In genomic region chr9:74867641-74868205, GRCm38 (mm10) we compare ENCODE assay signal across 10 mouse cellular contexts. TPM values are rescaled to one million over a fixed set of nuclear protein-coding genes. Genes with fewer than 3 reads are reported as not detected.
A peak's percentile ranks its signal among the peaks of the same experiment; 100 is the strongest.
DNase-seq lines count a peak whose midpoint lies in the region; ATAC-seq and TF ChIP-seq lines count a peak whose summit lies in the region.
"Had no signal": no experiment of that assay in that cellular context is flagged by ENCODE, and none has a peak within 500 bp of the region (broad histone marks: within the 10 kb centered on the region; RNA-seq: fewer than 3 reads in every experiment).

No protein-coding gene starts in this region.

- peak overlapping the region; percentile 41 for H3K4me2 ChIP-seq in hindbrain, embryonic 16.5 days (ENCODE audit: low read length)
- H3K4me2 ChIP-seq in liver, embryonic 13.5 days = 0 out of 2 replicates have a peak overlapping the region, but pooled peaks have one; percentile 37
- peak overlapping the region; percentile 90 for H3K4me2 ChIP-seq in neural tube, embryonic 13.5 days
- H3K4me2 ChIP-seq: heart, embryonic 15.5 days had no signal

- peak overlapping the region; percentile 20; the same call in 1 of the 2 replicates for H3K4me3 ChIP-seq in E14TG2a.4 (replicated peaks; ENCODE audit: low read length)
- peak overlapping the region; percentile 12 for H3K4me3 ChIP-seq in hindbrain, embryonic 16.5 days (ENCODE audit: low read length)
- no peak overlapping the region for H3K4me3 ChIP-seq in liver, embryonic 13.5 days (replicated peaks)
- peak overlapping the region; percentile 52 for H3K4me3 ChIP-seq in neural tube, embryonic 13.5 days
- H3K4me3 ChIP-seq: heart, embryonic 15.5 days had no signal

- no peak overlapping the region for H3K9ac ChIP-seq in hindbrain, embryonic 16.5 days (ENCODE audit: low read depth, low read length)
- H3K9ac ChIP-seq in liver, embryonic 13.5 days = no peak overlapping the region
- peak overlapping the region; percentile 60 for H3K9ac ChIP-seq in neural tube, embryonic 13.5 days
- H3K9ac ChIP-seq: heart, embryonic 15.5 days had no signal

- H3K9me3 ChIP-seq in E14TG2a.4 (ENCODE audit: low read length) = no peaks in the 10 kb centered on the region
- no peaks in the 10 kb centered on the region for H3K9me3 ChIP-seq in hindbrain, embryonic 16.5 days (ENCODE audit: control insufficient read depth, low read length)
- H3K9me3 ChIP-seq in liver, embryonic 13.5 days (replicated peaks) = no peaks in the 10 kb centered on the region
- no peaks in the 10 kb centered on the region for H3K9me3 ChIP-seq in neural tube, embryonic 13.5 days
- H3K9me3 ChIP-seq: heart, embryonic 15.5 days had no signal

- ATAC-seq in hindbrain, embryonic 16.5 days = no peak; the same call in 1 of the 2 replicates
- ATAC-seq in liver, embryonic 13.5 days (ENCODE audit: low read depth) = no peak
- no peak for ATAC-seq in neural tube, embryonic 13.5 days (ENCODE audit: low read depth)

- TF ChIP-seq CTCF in E14TG2a.4 (conservative IDR thresholded peaks at IDR 0.05; ENCODE audit: low read length) = peak; percentile 24; the same call in 1 of the 2 replicates

- peaks cover 50% of the 10 kb centered on the region for H3K4me1 ChIP-seq in E14TG2a.4 (replicated peaks; ENCODE audit: low read depth, low read length)
- H3K4me1 ChIP-seq in hindbrain, embryonic 16.5 days (ENCODE audit: control insufficient read depth, insufficient read depth, low read depth, low read length) = peaks cover 18% of the 10 kb centered on the region
- 0 out of 2 replicates have a peak, but pooled peaks cover 2% of the 10 kb centered on the region for H3K4me1 ChIP-seq in liver, embryonic 13.5 days (replicated peaks)
- peaks cover 40% of the 10 kb centered on the region for H3K4me1 ChIP-seq in neural tube, embryonic 13.5 days (replicated peaks)

- H3K27ac ChIP-seq in hindbrain, embryonic 16.5 days (ENCODE audit: low read depth, low read length) = no peak overlapping the region
- no peak overlapping the region for H3K27ac ChIP-seq in liver, embryonic 13.5 days
- H3K27ac ChIP-seq in neural tube, embryonic 13.5 days (replicated peaks) = peak overlapping the region; percentile 64; the same call in 1 of the 2 replicates
- H3K27ac ChIP-seq: heart, embryonic 15.5 days had no signal

- 2% methylated on average over 15 of the region's 15 CpGs for WGBS in hindbrain, embryonic 16.5 days
- WGBS in liver, embryonic 13.5 days (ENCODE audit: insufficient replicate concordance) = 9% methylated on average over 15 of the region's 15 CpGs
- WGBS in neural tube, embryonic 13.5 days = 5% methylated on average over 15 of the region's 15 CpGs

- no peaks in the 10 kb centered on the region for H3K36me3 ChIP-seq in E14TG2a.4 (ENCODE audit: insufficient read depth, low read length)
- no peaks in the 10 kb centered on the region for H3K36me3 ChIP-seq in hindbrain, embryonic 16.5 days (ENCODE audit: control insufficient read depth, insufficient read depth, low read length)
- no peaks in the 10 kb centered on the region for H3K36me3 ChIP-seq in liver, embryonic 13.5 days
- H3K36me3 ChIP-seq in neural tube, embryonic 13.5 days = no peaks in the 10 kb centered on the region
- H3K36me3 ChIP-seq: heart, embryonic 15.5 days had no signal

- peak; percentile 37 for DNase-seq in gastrocnemius, adult 18-20 months (ENCODE audit: low spot score)
- DNase-seq in gastrocnemius, postnatal 25 days = no peak
- peak; percentile 84 for DNase-seq in embryo, embryonic 10 days (ENCODE audit: low spot score)
- DNase-seq in liver, embryonic 13.5 days = no peak
- no peak for DNase-seq in MN1 (ENCODE audit: low spot score)

- H3K27me3 ChIP-seq in E14TG2a.4 (ENCODE audit: insufficient read depth, low read length) = peaks cover 63% of the 10 kb centered on the region
- H3K27me3 ChIP-seq in hindbrain, embryonic 16.5 days (replicated peaks; ENCODE audit: control insufficient read depth, insufficient read depth, low read length) = peaks cover 39% of the 10 kb centered on the region
- H3K27me3 ChIP-seq in liver, embryonic 13.5 days = peaks cover 69% of the 10 kb centered on the region
- peaks cover 94% of the 10 kb centered on the region for H3K27me3 ChIP-seq in neural tube, embryonic 13.5 days

RNA-seq across cellular contexts. Expression of gene Onecut1, which starts 6.0 kb away (rescaled TPM):
- total RNA-seq in gastrocnemius, adult 18-20 months (2021) = not detected
- total RNA-seq in gastrocnemius, postnatal 25 days (2021) = not detected
- polyA plus RNA-seq in hindbrain, embryonic 16.5 days (2015; fragmentation: Nextera tagmentation; extraction: Ambion mirVana) = 3.4 and 4.6 TPM in 2 replicates
- 1.2 and 1.6 TPM in 2 replicates for polyA plus RNA-seq in liver, embryonic 13.5 days (2015; fragmentation: Nextera tagmentation; extraction: Ambion mirVana)
- 6.6 and 7.8 TPM in 2 replicates for polyA plus RNA-seq in neural tube, embryonic 13.5 days (2015; fragmentation: Nextera tagmentation; extraction: Ambion mirVana)
- polyA plus RNA-seq: heart, embryonic 15.5 days; Patski had no signal

Comparison
In these comparisons a context has a peak if more than half of its experiments do, and no peak if none do; other contexts are left out.
1. DNase-seq: peak in gastrocnemius, adult 18-20 months (single experiment) and embryo, embryonic 10 days (single experiment); none in gastrocnemius, postnatal 25 days (single experiment), liver, embryonic 13.5 days (single experiment) and MN1 (single experiment).
2. H3K4me2 ChIP-seq: peak in every context shown above with its lines; median percentile 90 in neural tube, embryonic 13.5 days; 41 in hindbrain, embryonic 16.5 days; 37 in liver, embryonic 13.5 days.